Mouse (Mus musculus) ES-E14 (cell line): Measurements from ENCODE around the gene Abcb11. TPM values are rescaled to one million over a fixed set of nuclear protein-coding genes. Genes with fewer than 3 reads are reported as not detected.
"Not testable (repeated sequence)": the region's sequence is repeated elsewhere in the genome, so short reads cannot be mapped to it uniquely, and the experiment has no call there.

Source experiments
- DNase-seq: peaks from one replicate; pipeline ENCODE4 v3.0.0-alpha.2; 2013; ENCODE audit warnings: low read depth, low spot score
- H3K27ac ChIP-seq: 2 replicates; pipeline ENCODE4 v1.5.1; 2012; ENCODE audit warnings: low read depth, mild to moderate bottlenecking, low read length, moderate library complexity, mixed read lengths; ENCODE audit not compliant: poor library complexity, insufficient read depth, severe bottlenecking
- H3K36me3 ChIP-seq: 2 replicates; pipeline ENCODE4 v1.6.1; 2012; ENCODE audit warnings: mild to moderate bottlenecking, low read length, moderate library complexity, mixed read lengths; ENCODE audit not compliant: control insufficient read depth, poor library complexity, insufficient read depth, severe bottlenecking
- H3K4me1 ChIP-seq, 2 experiments: fragments of 150-350 bp in 1 of 2; sonication (generic) in 1 of 2; 2 replicates each; pipeline ENCODE4 v1.6.1; 2012; ENCODE audit warnings: low read length in 2 of 2, mild to moderate bottlenecking in 1 of 2, mixed read lengths in 1 of 2; ENCODE audit not compliant: control insufficient read depth in 2 of 2, insufficient read depth in 2 of 2, poor library complexity in 1 of 2
- H3K4me3 ChIP-seq, 2 experiments: fragments of 150-350 bp in 1 of 2; sonication (generic) in 1 of 2; 2 replicates each; pipeline ENCODE4 v1.5.1; 2012; ENCODE audit warnings: low read length in 2 of 2, low read depth in 1 of 2, mild to moderate bottlenecking in 1 of 2, mixed read lengths in 1 of 2; ENCODE audit not compliant: insufficient read depth in 1 of 2, poor library complexity in 1 of 2, severe bottlenecking in 1 of 2
- H3K9ac ChIP-seq: 2 replicates; pipeline ENCODE4 v1.6.1; 2012; ENCODE audit warnings: low read depth, mild to moderate bottlenecking, low read length, mixed read lengths; ENCODE audit not compliant: poor library complexity, insufficient read depth, severe bottlenecking
- H3K9me3 ChIP-seq: fragments of 150-350 bp; sonication (generic); 2 replicates; pipeline ENCODE4 v1.6.1; 2012; ENCODE audit warnings: low read depth, mild to moderate bottlenecking, low read length; ENCODE audit not compliant: control insufficient read depth, insufficient read depth
- CHD2 ChIP-seq: IDR thresholded peaks from 2 replicates; pipeline ENCODE4 v1.6.1; 2014; ENCODE audit warnings: mild to moderate bottlenecking, low read depth, low read length, inconsistent platforms
- HCFC1 ChIP-seq: IDR thresholded peaks from 2 replicates; pipeline ENCODE4 v1.6.1; 2012; ENCODE audit warnings: low read length, inconsistent platforms, borderline replicate concordance; ENCODE audit not compliant: insufficient read depth
- MAFK ChIP-seq: IDR thresholded peaks from 2 replicates; pipeline ENCODE4 v1.6.1; 2014; ENCODE audit warnings: mild to moderate bottlenecking, low read depth, low read length, inconsistent platforms; ENCODE audit not compliant: insufficient read depth
- ZC3H11A ChIP-seq: IDR thresholded peaks from 2 replicates; pipeline ENCODE4 v1.6.1; 2012; ENCODE audit warnings: low read depth, mild to moderate bottlenecking, inconsistent platforms, low read length, borderline replicate concordance
- ZNF384 ChIP-seq: IDR thresholded peaks from 2 replicates; pipeline ENCODE4 v1.6.1; 2012; ENCODE audit warnings: low read depth, low read length, inconsistent platforms
- in situ Hi-C, 2 experiments: fragments of 600-800 bp; cut with MboI; formaldehyde crosslinking; loops; one replicate each; pipeline ENCODE4 v1.15.1; 2025; ENCODE audit warnings: low sequenced_read_pairs in 2 of 2, inconsistent platforms in 1 of 2; ENCODE audit not compliant: unreplicated experiment in 2 of 2
- total RNA-seq: library from RNA; depleted of rRNA; stranded (reverse); fragments of 300-350 nt; gene quantifications from 2 replicates; pipeline ENCODE4 v1.2.3, GENCODE M21; 2012

Abcb11 gene
- total RNA-seq, 1 experiment: 1.1 TPM

- no peak within 1 kb of the TSS for H3K27ac ChIP-seq
- peaks cover 0 to 7% of the 10 kb centered on the region in 2 experiments; a peak in 2 of 4 replicates for H3K4me1 ChIP-seq
- no peaks in the 10 kb centered on the region for H3K36me3 ChIP-seq
- H3K4me3 ChIP-seq: no peak within 1 kb of the TSS
- no peak within 1 kb of the TSS for H3K9ac ChIP-seq
- TF ChIP-seq ZC3H11A (no peak), ZNF384 (no peak), HCFC1 (no peak), CHD2 (no peak), MAFK (no peak)
- in situ Hi-C loops: no loop called here
- no peak for DNase-seq
- H3K9me3 ChIP-seq: no peaks in the 10 kb centered on the region
These were observed 37.9 kb upstream of the Abcb11 start, which contains the start of gene Dhrs9 for GRCm38 (mm10) chr2:69380281-69380680. Dhrs9 (plus strand) TSS chr2:69380445.

- in situ Hi-C loops: no loop called here
- Histone ChIP-seq H3K27ac (no peak overlapping the region), H3K4me1 (peaks cover 0 to 7% of the 10 kb centered on the region in 2 experiments; a peak in 2 of 4 replicates), H3K9me3 (no peaks in the 10 kb centered on the region), H3K36me3 (no peaks in the 10 kb centered on the region), H3K4me3 (no peak overlapping the region), H3K9ac (no peak overlapping the region)
- TF ChIP-seq CHD2: no peak
- TF ChIP-seq HCFC1: no peak
- no peak for TF ChIP-seq MAFK
- no peak for TF ChIP-seq ZC3H11A
- no peak for TF ChIP-seq ZNF384
- no peak for DNase-seq
These were observed 37.4 kb upstream of the Abcb11 start for GRCm38 (mm10) chr2:69379801-69380200.

GRCm38 (mm10) chr2:69376780-69377179, 34.4 kb upstream of the Abcb11 start:
- Histone ChIP-seq H3K4me1 (peaks cover 0 to 7% of the 10 kb centered on the region in 2 experiments; a peak in 2 of 4 replicates), H3K36me3 (no peaks in the 10 kb centered on the region), H3K9ac (no peak overlapping the region), H3K4me3 (no peak overlapping the region), H3K27ac (no peak overlapping the region), H3K9me3 (no peaks in the 10 kb centered on the region)
- in situ Hi-C loops: no loop called here
- TF ChIP-seq ZNF384 (no peak), HCFC1 (no peak), ZC3H11A (no peak), MAFK (no peak), CHD2 (no peak)
- DNase-seq: no peak

- no peaks in the 10 kb centered on the region for H3K36me3 ChIP-seq
- no peaks in the 10 kb centered on the region for H3K4me1 ChIP-seq
- DNase-seq: no peak
- H3K27ac ChIP-seq: no peak overlapping the region
- no peak overlapping the region for H3K9ac ChIP-seq
- in situ Hi-C loops: no loop called here
- H3K4me3 ChIP-seq: no peak overlapping the region
- H3K9me3 ChIP-seq: 0 out of 2 replicates have a peak, but pooled peaks cover 1% of the 10 kb centered on the region
- TF ChIP-seq HCFC1 (no peak), CHD2 (no peak), ZC3H11A (no peak), ZNF384 (no peak), MAFK (no peak)
These were observed 22.9 kb upstream of the Abcb11 start for GRCm38 (mm10) chr2:69365275-69365674.

- DNase-seq: no peak
- Histone ChIP-seq H3K9me3 (0 out of 2 replicates have a peak, but pooled peaks cover 1% of the 10 kb centered on the region), H3K4me3 (no peak overlapping the region), H3K9ac (no peak overlapping the region), H3K27ac (no peak overlapping the region), H3K36me3 (no peaks in the 10 kb centered on the region), H3K4me1 (no peaks in the 10 kb centered on the region)
- no peak for TF ChIP-seq ZC3H11A
- in situ Hi-C loops: no loop called here
These were observed 22.4 kb upstream of the Abcb11 start for GRCm38 (mm10) chr2:69364831-69365230.

GRCm38 (mm10) chr2:69355402-69355801, 13.0 kb upstream of the Abcb11 start:
- H3K9me3 ChIP-seq, H3K4me1 ChIP-seq, DNase-seq, H3K9ac ChIP-seq, H3K4me3 ChIP-seq, H3K36me3 ChIP-seq, H3K27ac ChIP-seq, in situ Hi-C loops: not testable (repeated sequence)
